Mouse (Mus musculus) cortical plate, adult 2 months (tissue): ENCODE measurements at regions not wholly inside any gene's neighbourhood (a gene's known extent, or its start where the extent isn't known, plus 50 kb on each side); places are given as distances from the start of the nearest gene placed in this dataset.

ENCODE experiments used
- H3K27ac ChIP-seq: fragments of 200-500 bp; 2 replicates; pipeline ENCODE4 v1.5.1; 2012; ENCODE audit warnings: low read length, control low read depth, inconsistent platforms; ENCODE audit not compliant: insufficient read depth
- H3K4me1 ChIP-seq: fragments of 200-500 bp; 2 replicates; pipeline ENCODE4 v1.6.1; 2011; ENCODE audit warnings: low read length; ENCODE audit not compliant: control insufficient read depth, insufficient read depth
- H3K4me3 ChIP-seq: fragments of 200-500 bp; 2 replicates; pipeline ENCODE4 v1.5.1; 2011; ENCODE audit warnings: mild to moderate bottlenecking, low read length, control low read depth; ENCODE audit not compliant: insufficient read depth
- CTCF ChIP-seq: fragments of 200-500 bp; IDR thresholded peaks from 2 replicates; pipeline ENCODE4 v1.5.1; 2011; ENCODE audit warnings: mild to moderate bottlenecking, control low read depth, low read length; ENCODE audit not compliant: insufficient read depth; ENCODE audit errors: extremely low read depth
- POLR2A ChIP-seq: fragments of 200-500 bp; IDR thresholded peaks from 2 replicates; pipeline ENCODE4 v1.6.1; 2011; ENCODE audit warnings: mild to moderate bottlenecking, low read length, control low read depth; ENCODE audit not compliant: insufficient read depth; ENCODE audit errors: extremely low read depth

DNA sequence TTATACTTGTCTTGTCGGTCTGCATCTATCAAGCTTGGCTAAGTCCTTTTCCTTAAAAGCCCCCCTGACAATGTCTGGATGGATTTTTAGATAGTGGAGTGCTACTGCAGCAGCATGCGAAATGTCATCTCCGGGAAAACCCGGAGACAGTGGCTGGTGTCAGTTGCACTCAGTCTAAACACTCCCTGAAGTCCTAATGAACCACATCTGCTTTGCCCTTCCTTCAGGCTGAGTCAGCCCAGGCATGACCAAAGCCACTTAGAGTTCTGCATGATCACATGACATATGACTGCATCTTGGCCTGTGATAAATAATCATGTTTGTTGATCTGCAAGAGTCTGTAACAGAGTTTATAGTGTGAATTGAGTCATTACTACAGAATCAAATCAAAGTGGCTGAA, 255.7 kb upstream of the Sall1 start:
- Histone ChIP-seq H3K4me1 (no peaks in the 10 kb centered on the region), H3K4me3 (no peak overlapping the region), H3K27ac (no peak overlapping the region)
- no peak for TF ChIP-seq POLR2A
- TF ChIP-seq CTCF: no peak

DNA sequence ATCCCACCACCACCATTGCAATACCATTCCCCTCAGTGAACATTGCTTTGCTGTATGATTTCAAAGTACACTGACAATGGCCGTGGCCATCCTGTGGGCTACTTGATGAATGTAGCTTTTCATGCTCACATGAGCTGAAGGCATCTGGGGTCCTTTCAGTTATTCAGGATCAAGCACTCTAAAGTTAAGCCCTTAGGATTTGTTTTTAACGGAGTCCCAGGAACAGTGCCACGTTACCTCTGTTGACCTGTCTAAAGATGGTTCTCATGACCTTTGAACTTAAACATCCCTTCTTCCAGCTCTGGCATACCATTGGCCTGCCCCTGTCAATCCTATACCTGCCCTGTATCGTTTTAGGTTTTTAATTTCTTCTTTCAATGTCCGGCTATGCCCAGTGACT, 251.7 kb upstream of the Sall1 start:
- Histone ChIP-seq H3K4me3 (no peak overlapping the region), H3K4me1 (no peaks in the 10 kb centered on the region), H3K27ac (no peak overlapping the region)
- no peak for TF ChIP-seq CTCF
- TF ChIP-seq POLR2A: no peak

- no peak for TF ChIP-seq POLR2A
- no peak for TF ChIP-seq CTCF
- no peak overlapping the region for H3K4me3 ChIP-seq
- no peaks in the 10 kb centered on the region for H3K4me1 ChIP-seq
- H3K27ac ChIP-seq: no peak overlapping the region
Observed at GRCm38 (mm10) chr8:89289017-89289416, 245.1 kb upstream of the Sall1 start.

DNA sequence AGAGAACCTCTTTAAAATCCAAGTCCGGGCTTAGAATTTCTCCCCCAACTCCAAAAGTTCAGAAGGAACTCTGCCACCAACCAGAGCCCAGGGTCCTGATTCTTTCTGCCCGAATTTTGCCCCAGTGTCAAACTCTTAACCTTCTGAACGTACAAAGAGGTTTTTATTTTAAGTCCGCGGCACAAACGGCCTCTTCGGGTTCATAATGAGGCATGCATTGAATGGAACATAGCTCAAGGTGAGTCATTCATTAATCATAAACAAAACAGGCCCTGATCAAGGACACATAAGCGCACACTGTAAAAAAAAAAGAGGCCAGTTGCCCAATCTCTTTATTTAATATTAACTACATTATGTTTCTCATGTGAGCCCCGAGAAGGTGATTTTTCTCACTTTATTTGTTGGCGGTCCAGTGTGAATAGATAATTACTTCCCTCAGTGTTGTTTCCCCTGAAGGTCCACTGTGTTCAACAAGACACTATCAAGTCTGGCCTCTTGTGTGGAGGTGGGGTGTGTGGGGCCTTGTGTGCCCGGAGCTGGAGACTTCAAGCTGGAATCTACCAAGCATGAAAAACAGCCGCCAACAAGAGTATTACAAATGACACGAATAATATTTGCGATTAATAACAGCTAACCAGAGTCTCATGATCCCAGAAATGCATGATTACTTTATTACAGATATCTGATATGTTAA, 241.1 kb upstream of the Sall1 start:
- no peak overlapping the region for H3K27ac ChIP-seq
- H3K4me3 ChIP-seq: no peak overlapping the region
- H3K4me1 ChIP-seq: no peaks in the 10 kb centered on the region
- TF ChIP-seq CTCF: no peak
- no peak for TF ChIP-seq POLR2A

DNA sequence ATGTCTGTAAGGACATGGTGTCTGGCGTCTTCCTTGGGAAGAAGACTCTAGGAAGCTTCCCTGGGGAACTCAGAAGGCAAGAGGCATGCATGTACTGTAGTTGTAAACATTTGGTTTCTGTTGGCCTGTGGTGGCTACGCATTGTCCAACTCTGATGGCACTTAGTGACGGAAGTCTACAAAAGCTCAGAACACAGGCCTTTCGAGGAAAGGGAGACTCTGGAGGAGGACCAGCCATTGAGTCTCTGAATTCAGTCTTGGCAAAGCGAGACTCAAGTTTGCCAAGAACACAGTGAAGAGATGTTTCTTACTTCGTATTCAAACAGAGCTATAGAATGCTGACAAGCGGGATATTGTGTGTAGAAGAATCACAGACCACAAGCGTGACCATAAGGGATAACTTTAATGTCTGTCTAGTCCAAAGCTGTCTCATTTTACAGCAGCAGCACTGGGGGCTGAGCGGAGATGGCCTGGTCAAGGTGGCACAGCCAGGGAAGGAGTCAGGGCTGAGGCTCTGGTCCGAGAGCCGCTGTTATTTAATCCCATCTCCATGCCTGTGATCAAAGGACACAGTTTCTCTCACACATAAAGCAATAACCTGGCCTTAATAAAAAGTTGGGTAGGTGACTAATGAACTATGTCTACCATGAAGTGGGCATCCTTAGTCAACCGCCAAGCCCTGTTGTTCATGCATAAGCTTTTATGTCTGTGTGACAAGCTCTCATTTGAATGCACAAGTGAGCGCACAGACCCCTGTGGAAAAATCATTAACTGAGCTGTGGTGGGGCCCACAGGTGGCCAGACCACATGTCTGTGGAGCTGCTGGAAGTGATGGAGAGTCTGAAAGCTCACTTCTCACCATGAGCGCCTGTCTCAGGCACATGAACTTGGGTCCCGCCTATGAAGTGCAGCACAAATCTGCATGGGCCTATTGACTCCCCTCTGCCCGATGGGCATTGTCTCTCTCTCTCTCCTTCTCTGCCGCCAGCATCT, 239.4 kb upstream of the Sall1 start:
- TF ChIP-seq CTCF (no peak), POLR2A (no peak)
- H3K4me3 ChIP-seq: no peak overlapping the region
- no peaks in the 10 kb centered on the region for H3K4me1 ChIP-seq
- no peak overlapping the region for H3K27ac ChIP-seq

DNA sequence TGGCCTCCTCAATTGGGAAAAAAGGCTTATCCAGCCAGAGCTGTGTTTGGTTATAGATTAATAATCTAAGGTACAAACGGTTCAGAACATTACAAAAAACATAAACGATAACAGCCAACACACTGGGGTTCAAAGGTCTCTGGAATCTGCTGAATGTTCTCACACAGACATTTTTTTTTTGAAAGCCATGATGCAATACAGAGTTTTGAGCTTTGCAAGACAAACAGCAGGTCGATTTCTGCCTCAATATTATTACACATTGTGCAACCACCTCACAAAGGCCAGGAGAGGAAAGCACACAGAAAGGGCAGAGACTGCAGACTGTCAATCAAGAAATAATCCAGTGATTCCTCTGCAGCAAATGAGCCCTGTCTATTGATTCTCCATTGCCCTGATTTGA, 235.9 kb upstream of the Sall1 start:
- no peak for TF ChIP-seq CTCF
- TF ChIP-seq POLR2A: no peak
- Histone ChIP-seq H3K4me1 (no peaks in the 10 kb centered on the region), H3K27ac (no peak overlapping the region), H3K4me3 (no peak overlapping the region)

DNA sequence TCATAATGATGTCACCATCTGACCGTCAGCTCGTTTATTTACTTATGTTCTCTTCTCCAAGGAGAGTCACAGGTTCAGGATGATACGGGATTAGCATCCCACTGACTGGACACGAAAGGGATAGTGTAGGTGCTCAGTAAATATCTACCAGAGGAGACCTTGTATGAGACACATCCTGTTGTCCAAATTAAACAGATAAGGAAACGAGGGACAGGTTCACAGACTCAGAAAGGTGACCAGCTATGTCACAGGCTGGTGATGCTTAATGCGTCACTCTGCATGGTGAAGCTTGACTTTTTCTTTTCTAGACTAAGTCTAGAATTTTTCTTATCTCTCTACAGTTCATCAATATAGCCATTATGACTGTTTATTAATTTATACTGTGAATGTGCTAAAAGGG, 235.2 kb upstream of the Sall1 start:
- Histone ChIP-seq H3K4me3 (no peak overlapping the region), H3K27ac (no peak overlapping the region), H3K4me1 (no peaks in the 10 kb centered on the region)
- TF ChIP-seq POLR2A (no peak), CTCF (no peak)

DNA sequence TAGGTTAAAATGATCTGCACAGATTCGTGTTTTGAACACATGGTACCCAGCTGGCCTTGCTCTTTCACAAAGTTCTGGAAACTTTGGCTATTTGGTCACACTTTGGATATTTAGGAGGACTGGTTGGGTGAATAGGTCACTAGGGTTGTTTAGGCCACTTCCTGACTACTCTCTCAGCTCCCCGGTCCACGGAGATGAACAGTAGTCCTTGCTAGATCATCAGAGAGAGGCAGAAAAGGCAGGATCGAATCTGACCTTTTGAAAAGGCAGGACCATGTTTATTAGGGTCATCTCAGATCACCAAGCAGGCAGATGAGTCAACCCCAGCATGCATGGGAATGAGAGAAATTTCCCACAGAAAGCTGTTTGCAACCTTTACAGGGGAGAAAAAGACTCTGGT, 229.3 kb upstream of the Sall1 start:
- H3K27ac ChIP-seq: no peak overlapping the region
- no peak for TF ChIP-seq POLR2A
- no peak for TF ChIP-seq CTCF
- H3K4me1 ChIP-seq: no peaks in the 10 kb centered on the region
- no peak overlapping the region for H3K4me3 ChIP-seq

DNA sequence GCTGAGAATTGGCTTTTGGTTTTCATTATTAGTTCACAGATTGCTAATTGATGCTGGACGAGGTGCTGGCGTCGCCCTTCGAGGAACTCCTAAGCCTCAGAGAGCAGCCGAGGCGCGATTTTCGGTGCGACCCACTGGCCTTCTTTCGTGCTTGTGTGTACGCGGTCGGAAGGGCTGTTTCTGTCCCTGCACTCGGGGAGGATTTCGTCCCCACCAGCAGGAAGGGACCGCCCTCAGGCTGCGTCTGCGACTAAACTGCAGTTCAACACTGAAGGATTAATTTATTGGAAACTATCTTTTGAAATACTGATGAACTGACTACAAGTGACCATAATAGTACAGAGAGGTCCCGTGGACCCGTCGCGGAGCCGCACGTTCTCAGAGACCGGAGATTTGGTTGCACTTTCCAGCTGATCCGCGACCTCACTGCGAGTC, 228.4 kb upstream of the Sall1 start:
- Histone ChIP-seq H3K4me1 (no peaks in the 10 kb centered on the region), H3K27ac (no peak overlapping the region), H3K4me3 (peak overlapping the region; percentile 22)
- TF ChIP-seq CTCF (no peak), POLR2A (no peak)
